Mouse (Mus musculus) MN1 (cell line): ENCODE data around the gene Dio1.
A peak's percentile ranks its signal among the peaks of the same experiment; 100 is the strongest.

Experiments
- DNase-seq: peaks from one replicate; pipeline ENCODE4 v3.0.0-alpha.2; 2016; ENCODE audit warnings: low spot score

The Dio1 gene

GRCm38 (mm10) chr4:107300371-107300770 lies 6.6 kb downstream of the Dio1 start:
- no peak for DNase-seq

- DNase-seq, result no peak
These were observed 7.1 kb downstream of the Dio1 start for GRCm38 (mm10) chr4:107299779-107300340.

GRCm38 (mm10) chr4:107298071-107298606 lies 8.8 kb downstream of the Dio1 start:
- no peak for DNase-seq

- DNase-seq, result no peak
These were observed 14.7 kb downstream of the Dio1 start for GRCm38 (mm10) chr4:107292273-107292662.

- no peak for DNase-seq
These were observed 15.2 kb downstream of the Dio1 start for GRCm38 (mm10) chr4:107291611-107292272.

- no peak for DNase-seq
These were observed 19.5 kb downstream of the Dio1 start for GRCm38 (mm10) chr4:107287517-107287916.

GRCm38 (mm10) chr4:107286386-107286785 lies 20.6 kb downstream of the Dio1 start:
- no peak for DNase-seq

- DNase-seq, result no peak
These were observed 21.3 kb downstream of the Dio1 start for GRCm38 (mm10) chr4:107285446-107286200.

GRCm38 (mm10) chr4:107280843-107281475 lies 26.0 kb downstream of the Dio1 start:
- DNase-seq, result no peak

GRCm38 (mm10) chr4:107278188-107278707 lies 28.7 kb downstream of the Dio1 start:
- DNase-seq, result peak; percentile 7

- no peak for DNase-seq
These were observed 32.5 kb downstream of the Dio1 start for GRCm38 (mm10) chr4:107274511-107274910.

GRCm38 (mm10) chr4:107273683-107274082 lies 33.3 kb downstream of the Dio1 start:
- no peak for DNase-seq

- no peak for DNase-seq
These were observed 47.0 kb downstream of the Dio1 start for GRCm38 (mm10) chr4:107260001-107260400.

- no peak for DNase-seq
These were observed 52.6 kb downstream of the Dio1 start for GRCm38 (mm10) chr4:107254414-107254813.

GRCm38 (mm10) chr4:107253125-107254091 lies 53.6 kb downstream of the Dio1 start, which contains the start of the genes Lrrc42 and Hspb11:
Gene Lrrc42 (minus strand): TSS chr4:107253532.
Gene Hspb11 (plus strand): TSS chr4:107253593.
- peak; percentile 92 for DNase-seq

GRCm38 (mm10) chr4:107252522-107252921 lies 54.4 kb downstream of the Dio1 start:
- DNase-seq, result no peak

- DNase-seq, result peak; percentile 34
These were observed 56.5 kb downstream of the Dio1 start for GRCm38 (mm10) chr4:107250494-107250893.

GRCm38 (mm10) chr4:107249471-107249870 lies 57.5 kb downstream of the Dio1 start:
- no peak for DNase-seq

- DNase-seq, result no peak
These were observed 58.9 kb downstream of the Dio1 start for GRCm38 (mm10) chr4:107248061-107248460.

GRCm38 (mm10) chr4:107247110-107247509 lies 59.9 kb downstream of the Dio1 start:
- DNase-seq, result no peak

GRCm38 (mm10) chr4:107246040-107246439 lies 60.9 kb downstream of the Dio1 start:
- no peak for DNase-seq
